Mouse (Mus musculus) limb, embryonic 12.5 days (tissue): ENCODE results near the gene Krt34. TPM values are rescaled to one million over a fixed set of nuclear protein-coding genes. Genes with fewer than 3 reads are reported as not detected.

Source experiments
- ATAC-seq: fragments of 200-750 bp; cut with Nextera tagmentation; 2 replicates; pipeline ENCODE4 v1.8.0; 2017; ENCODE audit warnings: low read depth, moderate TSS enrichment; ENCODE audit not compliant: insufficient number of reproducible peaks, insufficient read depth, low FRiP score, low TSS enrichment
- H3K27ac ChIP-seq: fragments of 300-500 bp; sonication (generic); 2 replicates; pipeline ENCODE4 v1.5.1; 2016; ENCODE audit warnings: mild to moderate bottlenecking, moderate library complexity
- H3K27me3 ChIP-seq: fragments of 300-500 bp; sonication (generic); 2 replicates; pipeline ENCODE4 v1.6.1; 2016; ENCODE audit warnings: mild to moderate bottlenecking, moderate library complexity
- H3K36me3 ChIP-seq: fragments of 300-500 bp; sonication (generic); 2 replicates; pipeline ENCODE4 v1.6.1; 2016; ENCODE audit warnings: mild to moderate bottlenecking, moderate library complexity
- H3K4me1 ChIP-seq: fragments of 300-500 bp; sonication (generic); replicated peaks from 2 replicates; pipeline ENCODE4 v1.6.1; 2016
- H3K4me2 ChIP-seq: fragments of 300-500 bp; sonication (generic); 2 replicates; pipeline ENCODE4 v1.6.1; 2016; ENCODE audit warnings: mild to moderate bottlenecking, moderate library complexity
- H3K4me3 ChIP-seq: fragments of 300-500 bp; sonication (generic); replicated peaks from 2 replicates; pipeline ENCODE4 v1.5.1; 2016; ENCODE audit warnings: mild to moderate bottlenecking
- H3K9ac ChIP-seq: fragments of 300-500 bp; sonication (generic); replicated peaks from 2 replicates; pipeline ENCODE4 v1.6.1; 2016; ENCODE audit warnings: mild to moderate bottlenecking, moderate library complexity
- H3K9me3 ChIP-seq: fragments of 300-500 bp; sonication (generic); 2 replicates; pipeline ENCODE4 v1.6.1; 2016; ENCODE audit warnings: mild to moderate bottlenecking, moderate library complexity
- WGBS: fragments of 180-500 bp; shearing (Covaris S2); methylation state at CpG from one replicate; pipeline ENCODE4 v1.1.7; 2016; 5-methylcytosine and 5-hydroxymethylcytosine counted together
- polyA plus RNA-seq: library from polyadenylated mRNA; unstranded; fragments of >200 nt; fragmentation: Nextera tagmentation; extraction: Ambion mirVana; gene quantifications from 2 replicates; pipeline ENCODE4 v1.2.1, GENCODE M21; 2016

Krt34 gene
- not detected in 2 replicates for polyA plus RNA-seq

GRCm38 (mm10) chr11:100041454-100041853, at the start of gene Krt34:
Krt34 (minus strand) TSS chr11:100041554.
- Histone ChIP-seq H3K4me2 (no peak within 1 kb of the TSS), H3K9ac (no peak within 1 kb of the TSS), H3K27ac (no peak within 1 kb of the TSS), H3K9me3 (no peaks in the 10 kb centered on the region), H3K4me1 (no peaks in the 10 kb centered on the region), H3K4me3 (no peak within 1 kb of the TSS), H3K27me3 (no peaks in the 10 kb centered on the region), H3K36me3 (no peaks in the 10 kb centered on the region)
- WGBS: 85% methylated on average over 6 of the region's 6 CpGs
- ATAC-seq: no peak

- Histone ChIP-seq H3K9ac (no peak overlapping the region), H3K4me1 (peaks cover 5% of the 10 kb centered on the region; the same call in 1 of the 2 replicates), H3K4me2 (no peak overlapping the region), H3K27me3 (no peaks in the 10 kb centered on the region), H3K36me3 (no peaks in the 10 kb centered on the region), H3K9me3 (0 out of 2 replicates have a peak, but pooled peaks cover 3% of the 10 kb centered on the region), H3K27ac (no peak overlapping the region), H3K4me3 (no peak overlapping the region)
- 63% methylated on average over 7 of the region's 7 CpGs for WGBS
- no peak for ATAC-seq
These were observed 47.1 kb upstream of the Krt34 start for GRCm38 (mm10) chr11:100088378-100089025.

- 87% methylated on average over 10 of the region's 10 CpGs for WGBS
- no peak for ATAC-seq
- no peaks in the 10 kb centered on the region for H3K27me3 ChIP-seq
These were observed 46.5 kb upstream of the Krt34 start, which contains the start of gene Krt32 for GRCm38 (mm10) chr11:100087861-100088260. Krt32 (minus strand) TSS chr11:100088226.

GRCm38 (mm10) chr11:100073873-100074272, 32.5 kb upstream of the Krt34 start:
- no peak overlapping the region for H3K27ac ChIP-seq
- no peak overlapping the region for H3K4me3 ChIP-seq
- H3K27me3 ChIP-seq: no peaks in the 10 kb centered on the region
- no peaks in the 10 kb centered on the region for H3K9me3 ChIP-seq
- no peaks in the 10 kb centered on the region for H3K4me1 ChIP-seq
- no peaks in the 10 kb centered on the region for H3K36me3 ChIP-seq
- 69% methylated on average over 1 of the region's 1 CpGs for WGBS
- no peak overlapping the region for H3K9ac ChIP-seq
- H3K4me2 ChIP-seq: no peak overlapping the region
- no peak for ATAC-seq

More at GRCm38 (mm10) chr11:100087861-100088260, 46.5 kb upstream of the Krt34 start, which contains the start of gene Krt32:
- Histone ChIP-seq H3K4me3 (no peak within 1 kb of the TSS), H3K9ac (no peak within 1 kb of the TSS), H3K4me2 (no peak within 1 kb of the TSS), H3K27ac (no peak within 1 kb of the TSS), H3K36me3 (no peaks in the 10 kb centered on the region), H3K9me3 (0 out of 2 replicates have a peak, but pooled peaks cover 3% of the 10 kb centered on the region), H3K4me1 (peaks cover 5% of the 10 kb centered on the region; the same call in 1 of the 2 replicates)

GRCm38 (mm10) chr11:100067293-100068036, 26.1 kb upstream of the Krt34 start:
- 84% methylated on average over 17 of the region's 17 CpGs for WGBS

GRCm38 (mm10) chr11:100066236-100067010, 25.1 kb upstream of the Krt34 start:
- no peak overlapping the region for H3K4me3 ChIP-seq
- WGBS: 82% methylated on average over 12 of the region's 12 CpGs
- ATAC-seq: no peak
- H3K4me2 ChIP-seq: no peak overlapping the region
- no peaks in the 10 kb centered on the region for H3K36me3 ChIP-seq
- no peak overlapping the region for H3K27ac ChIP-seq
- no peaks in the 10 kb centered on the region for H3K4me1 ChIP-seq
- no peak overlapping the region for H3K9ac ChIP-seq
- no peaks in the 10 kb centered on the region for H3K9me3 ChIP-seq
- H3K27me3 ChIP-seq: no peaks in the 10 kb centered on the region

More at GRCm38 (mm10) chr11:100067293-100068036, 26.1 kb upstream of the Krt34 start:
- Histone ChIP-seq H3K27ac (no peak overlapping the region), H3K9me3 (no peaks in the 10 kb centered on the region), H3K36me3 (no peaks in the 10 kb centered on the region), H3K27me3 (no peaks in the 10 kb centered on the region), H3K9ac (no peak overlapping the region), H3K4me3 (no peak overlapping the region), H3K4me1 (no peaks in the 10 kb centered on the region), H3K4me2 (no peak overlapping the region)
- ATAC-seq: no peak

- Histone ChIP-seq H3K9ac (no peak overlapping the region), H3K4me1 (no peaks in the 10 kb centered on the region), H3K27ac (no peak overlapping the region), H3K27me3 (no peaks in the 10 kb centered on the region), H3K36me3 (no peaks in the 10 kb centered on the region), H3K9me3 (no peaks in the 10 kb centered on the region), H3K4me2 (no peak overlapping the region), H3K4me3 (no peak overlapping the region)
- ATAC-seq: no peak
- WGBS: 75% methylated on average over 8 of the region's 8 CpGs
These were observed 17.5 kb upstream of the Krt34 start for GRCm38 (mm10) chr11:100058875-100059274.

- 74% methylated on average over 9 of the region's 9 CpGs for WGBS
- H3K27me3 ChIP-seq: no peaks in the 10 kb centered on the region
- ATAC-seq: no peak
These were observed 14.6 kb upstream of the Krt34 start for GRCm38 (mm10) chr11:100055686-100056655.

GRCm38 (mm10) chr11:100050451-100050850, 9.1 kb upstream of the Krt34 start, which contains the start of gene Krt31:
Krt31 (minus strand) TSS chr11:100050551.
- no peaks in the 10 kb centered on the region for H3K9me3 ChIP-seq
- 83% methylated on average over 3 of the region's 3 CpGs for WGBS
- no peak within 1 kb of the TSS for H3K4me2 ChIP-seq
- no peaks in the 10 kb centered on the region for H3K36me3 ChIP-seq
- H3K4me3 ChIP-seq: no peak within 1 kb of the TSS
- H3K27ac ChIP-seq: no peak within 1 kb of the TSS
- H3K4me1 ChIP-seq: no peaks in the 10 kb centered on the region
- H3K9ac ChIP-seq: no peak within 1 kb of the TSS
- no peak for ATAC-seq
- no peaks in the 10 kb centered on the region for H3K27me3 ChIP-seq

More at GRCm38 (mm10) chr11:100055686-100056655, 14.6 kb upstream of the Krt34 start:
- Histone ChIP-seq H3K4me1 (no peaks in the 10 kb centered on the region), H3K9ac (no peak overlapping the region), H3K4me2 (no peak overlapping the region), H3K9me3 (no peaks in the 10 kb centered on the region), H3K36me3 (no peaks in the 10 kb centered on the region), H3K27ac (no peak overlapping the region), H3K4me3 (no peak overlapping the region)

- H3K9ac ChIP-seq: no peak overlapping the region
- no peak overlapping the region for H3K4me3 ChIP-seq
- ATAC-seq: no peak
- H3K36me3 ChIP-seq: no peaks in the 10 kb centered on the region
- H3K4me2 ChIP-seq: no peak overlapping the region
- H3K27ac ChIP-seq: no peak overlapping the region
- WGBS: 87% methylated on average over 2 of the region's 2 CpGs
- no peaks in the 10 kb centered on the region for H3K4me1 ChIP-seq
- H3K9me3 ChIP-seq: no peaks in the 10 kb centered on the region
- H3K27me3 ChIP-seq: no peaks in the 10 kb centered on the region
These were observed 5.8 kb upstream of the Krt34 start for GRCm38 (mm10) chr11:100047193-100047592.
